Mouse (Mus musculus): ENCODE data around the gene Sult6b1.

GRCm38 (mm10) chr17:78938927-78939326 is 32.1 kb upstream of the Sult6b1 start:
- no peak for TF ChIP-seq CTCF (IDR thresholded peaks at IDR 0.05; ENCODE audit: low read depth)
- TF ChIP-seq EP300 (IDR thresholded peaks at IDR 0.05; ENCODE audit: low read depth), result no peak

Data from liver, postnatal 0 days (tissue).